Mouse (Mus musculus) liver, embryonic 12.5 days (tissue): ENCODE results near the gene Msi2. TPM values are rescaled to one million over a fixed set of nuclear protein-coding genes. Genes with fewer than 3 reads are reported as not detected.

Experiments used
- ATAC-seq: fragments of 200-750 bp; cut with Nextera tagmentation; 2 replicates; pipeline ENCODE4 v1.8.0; 2017; ENCODE audit warnings: moderate number of reproducible peaks, mild to moderate bottlenecking, moderate library complexity
- H3K27ac ChIP-seq: fragments of 300-500 bp; sonication (generic); 2 replicates; pipeline ENCODE4 v1.5.1; 2016; ENCODE audit warnings: mild to moderate bottlenecking
- H3K27me3 ChIP-seq: fragments of 300-500 bp; sonication (generic); replicated peaks from 2 replicates; pipeline ENCODE4 v1.6.1; 2016; ENCODE audit warnings: mild to moderate bottlenecking, moderate library complexity
- H3K36me3 ChIP-seq: fragments of 300-500 bp; sonication (generic); 2 replicates; pipeline ENCODE4 v1.6.1; 2016; ENCODE audit warnings: mild to moderate bottlenecking, moderate library complexity
- H3K4me1 ChIP-seq: fragments of 300-500 bp; sonication (generic); 2 replicates; pipeline ENCODE4 v1.6.1; 2016
- H3K4me2 ChIP-seq: fragments of 300-500 bp; sonication (generic); 2 replicates; pipeline ENCODE4 v1.6.1; 2016; ENCODE audit warnings: mild to moderate bottlenecking, moderate library complexity
- H3K4me3 ChIP-seq: fragments of 300-500 bp; sonication (generic); 2 replicates; pipeline ENCODE4 v1.5.1; 2016; ENCODE audit warnings: mild to moderate bottlenecking, moderate library complexity
- H3K9ac ChIP-seq: fragments of 300-500 bp; sonication (generic); 2 replicates; pipeline ENCODE4 v1.6.1; 2016; ENCODE audit warnings: mild to moderate bottlenecking, moderate library complexity
- H3K9me3 ChIP-seq: fragments of 300-500 bp; sonication (generic); replicated peaks from 2 replicates; pipeline ENCODE4 v1.6.1; 2016; ENCODE audit warnings: mild to moderate bottlenecking, moderate library complexity
- WGBS: fragments of 180-500 bp; shearing (Covaris S2); methylation state at CpG from one replicate; pipeline ENCODE4 v1.1.7; 2016; ENCODE audit not compliant: insufficient replicate concordance; 5-methylcytosine and 5-hydroxymethylcytosine counted together
- polyA plus RNA-seq: library from polyadenylated mRNA; unstranded; fragments of >200 nt; fragmentation: Nextera tagmentation; extraction: Ambion mirVana; gene quantifications from 2 replicates; pipeline ENCODE4 v1.2.1, GENCODE M21; 2016

Gene Msi2
- polyA plus RNA-seq, 1 experiment from 2014 or later = 5.2 TPM

DNA sequence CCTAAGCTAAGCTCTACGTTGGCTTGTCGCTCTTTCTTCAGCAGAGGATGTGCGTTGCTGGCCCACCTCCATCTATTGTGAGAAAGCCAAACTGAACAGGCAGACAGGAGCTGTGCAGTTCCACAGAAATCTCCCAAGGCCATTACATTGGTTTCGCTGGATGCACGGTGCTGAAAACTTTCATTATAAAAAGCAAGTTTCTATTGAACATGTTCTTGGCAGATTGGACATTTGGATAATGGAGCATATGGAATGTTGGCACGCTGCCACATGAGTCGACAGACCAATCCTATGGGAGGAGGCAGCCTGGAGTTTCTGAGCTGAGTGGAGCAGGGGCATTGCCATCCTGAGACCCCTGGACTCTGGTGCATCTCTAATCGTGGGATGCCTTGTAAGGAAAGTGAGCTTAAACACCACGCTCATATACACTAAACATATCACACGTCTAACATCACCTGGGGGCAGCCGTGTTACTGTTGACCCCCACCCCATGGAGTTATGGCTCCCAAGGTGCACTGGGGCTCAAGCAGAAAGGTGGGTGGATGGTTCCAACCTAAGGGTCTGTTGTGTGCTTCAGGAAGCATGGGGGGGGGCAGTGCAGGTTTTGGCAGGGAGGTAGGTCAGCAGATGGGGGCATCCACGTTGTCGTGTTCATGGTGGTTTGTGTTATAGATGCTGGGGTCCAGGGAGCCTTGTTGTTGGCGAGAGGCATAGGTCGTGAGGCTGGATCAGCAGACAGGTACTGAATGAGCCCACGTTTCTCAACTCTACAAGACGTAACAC, 389.3 kb downstream of the Msi2 start:
- ATAC-seq = no peak
- no peak overlapping the region for H3K9ac ChIP-seq
- no peaks in the 10 kb centered on the region for H3K36me3 ChIP-seq
- WGBS = 77% methylated on average over 17 of the region's 17 CpGs
- H3K27ac ChIP-seq = no peak overlapping the region
- no peak overlapping the region for H3K4me3 ChIP-seq
- H3K4me1 ChIP-seq = no peaks in the 10 kb centered on the region
- H3K9me3 ChIP-seq = no peaks in the 10 kb centered on the region
- H3K27me3 ChIP-seq = peaks cover 20% of the 10 kb centered on the region
- H3K4me2 ChIP-seq = no peak overlapping the region

DNA sequence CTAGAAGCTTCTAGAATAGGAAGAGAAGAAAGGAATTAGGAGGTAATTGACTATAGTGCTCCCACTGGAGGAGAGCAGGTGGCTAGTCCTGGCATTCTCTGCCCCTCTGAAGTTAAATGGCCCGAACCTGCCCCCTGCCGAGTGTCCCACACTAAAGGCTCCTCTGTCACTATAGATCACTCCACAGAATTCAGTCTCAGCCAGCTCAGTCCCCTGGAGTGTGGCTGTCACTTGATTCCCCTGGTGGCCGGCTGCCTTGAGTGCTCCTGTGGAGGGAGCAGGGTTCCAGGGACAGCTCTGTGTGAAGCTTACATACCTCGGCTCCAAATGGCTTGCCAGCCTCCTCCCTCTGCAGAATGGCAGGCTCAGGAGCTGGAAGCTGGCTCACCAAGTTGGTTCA, 391.3 kb downstream of the Msi2 start:
- ATAC-seq = no peak
- Histone ChIP-seq H3K27ac (no peak overlapping the region), H3K4me1 (no peaks in the 10 kb centered on the region), H3K4me2 (no peak overlapping the region), H3K27me3 (peaks cover 20% of the 10 kb centered on the region), H3K9me3 (no peaks in the 10 kb centered on the region), H3K4me3 (no peak overlapping the region), H3K36me3 (no peaks in the 10 kb centered on the region), H3K9ac (no peak overlapping the region)
- WGBS = 29% methylated on average over 4 of the region's 4 CpGs

DNA sequence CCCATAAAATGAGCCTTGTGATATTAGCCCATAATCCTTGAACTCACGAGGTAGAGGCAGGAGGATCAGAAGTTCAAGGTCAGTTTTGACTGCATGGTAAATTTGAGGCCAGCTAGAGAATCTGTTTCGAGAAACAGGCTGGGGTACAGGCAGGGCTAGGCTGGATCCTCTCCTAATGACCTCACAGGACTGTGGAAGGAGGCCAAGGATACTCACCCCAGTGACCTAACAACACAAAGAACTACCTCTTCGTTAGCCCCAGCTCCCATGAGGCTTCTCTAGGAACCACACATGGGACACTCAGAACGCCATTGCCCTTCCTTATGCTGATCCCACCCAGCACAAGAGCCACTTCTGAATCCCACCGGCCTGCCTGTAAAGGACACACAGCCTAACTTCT, 399.5 kb downstream of the Msi2 start:
- no peak for ATAC-seq

DNA sequence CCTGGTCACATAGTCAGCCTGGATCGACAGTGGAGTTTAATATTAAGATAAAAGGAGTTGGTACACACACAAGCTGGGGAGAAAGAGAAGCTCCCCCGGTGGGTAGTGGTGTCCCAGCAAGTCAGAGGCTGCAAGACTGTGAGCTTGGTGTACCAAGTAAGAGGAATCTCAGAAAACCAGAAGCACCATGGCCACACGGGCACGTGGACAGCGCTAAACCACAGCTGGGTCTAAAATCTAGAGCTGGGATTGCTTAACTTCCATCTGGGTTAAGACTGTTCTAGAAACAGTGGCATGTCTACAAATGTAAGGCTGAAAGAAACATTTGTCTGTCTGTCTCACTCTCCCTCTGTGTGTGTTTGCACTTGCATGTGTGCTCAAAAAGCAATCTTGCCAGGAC, 402.9 kb downstream of the Msi2 start:
- H3K36me3 ChIP-seq = no peaks in the 10 kb centered on the region
- H3K27ac ChIP-seq = no peak overlapping the region
- no peak overlapping the region for H3K4me2 ChIP-seq
- 29% methylated on average over 5 of the region's 5 CpGs for WGBS
- no peak overlapping the region for H3K4me3 ChIP-seq
- no peak overlapping the region for H3K9ac ChIP-seq
- peaks cover 15% of the 10 kb centered on the region; the same call in 1 of the 2 replicates for H3K27me3 ChIP-seq
- H3K9me3 ChIP-seq = no peaks in the 10 kb centered on the region
- no peak for ATAC-seq
- peaks cover 24% of the 10 kb centered on the region for H3K4me1 ChIP-seq

More for the DNA sequence above, 399.5 kb downstream of the Msi2 start:
- WGBS = 68% methylated on average over 5 of the region's 5 CpGs
- H3K9ac ChIP-seq = no peak overlapping the region
- H3K27ac ChIP-seq = no peak overlapping the region
- no peaks in the 10 kb centered on the region for H3K9me3 ChIP-seq
- no peak overlapping the region for H3K4me3 ChIP-seq
- H3K36me3 ChIP-seq = no peaks in the 10 kb centered on the region
- H3K4me1 ChIP-seq = peaks cover 16% of the 10 kb centered on the region
- 0 out of 2 replicates have a peak, but pooled peaks cover 9% of the 10 kb centered on the region for H3K27me3 ChIP-seq
- no peak overlapping the region for H3K4me2 ChIP-seq

DNA sequence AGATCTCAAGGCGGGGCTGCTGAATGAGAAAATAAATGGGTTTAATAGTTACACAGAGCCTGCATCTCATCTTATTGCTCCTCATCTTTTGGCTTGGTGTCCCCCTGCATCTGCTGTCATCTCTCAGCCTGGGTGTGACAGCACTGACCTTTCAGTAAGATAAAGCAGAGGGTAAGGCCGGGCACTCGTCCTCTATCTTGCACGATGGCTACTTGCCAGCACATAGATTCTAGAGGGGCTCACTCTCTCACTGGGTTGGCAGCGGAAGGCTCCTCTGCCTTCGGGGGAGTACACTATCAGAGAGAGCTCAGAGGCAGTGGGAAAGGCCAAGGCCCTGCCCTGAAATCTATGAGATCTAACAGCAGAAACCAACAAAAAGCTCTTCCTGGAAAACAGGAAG, 403.8 kb downstream of the Msi2 start:
- Histone ChIP-seq H3K36me3 (no peaks in the 10 kb centered on the region), H3K9ac (no peak overlapping the region), H3K27me3 (peaks cover 16% of the 10 kb centered on the region; the same call in 1 of the 2 replicates), H3K27ac (no peak overlapping the region), H3K4me2 (no peak overlapping the region), H3K4me3 (no peak overlapping the region), H3K4me1 (peaks cover 24% of the 10 kb centered on the region), H3K9me3 (no peaks in the 10 kb centered on the region)
- no peak for ATAC-seq
- WGBS = 25% methylated on average over 6 of the region's 6 CpGs

DNA sequence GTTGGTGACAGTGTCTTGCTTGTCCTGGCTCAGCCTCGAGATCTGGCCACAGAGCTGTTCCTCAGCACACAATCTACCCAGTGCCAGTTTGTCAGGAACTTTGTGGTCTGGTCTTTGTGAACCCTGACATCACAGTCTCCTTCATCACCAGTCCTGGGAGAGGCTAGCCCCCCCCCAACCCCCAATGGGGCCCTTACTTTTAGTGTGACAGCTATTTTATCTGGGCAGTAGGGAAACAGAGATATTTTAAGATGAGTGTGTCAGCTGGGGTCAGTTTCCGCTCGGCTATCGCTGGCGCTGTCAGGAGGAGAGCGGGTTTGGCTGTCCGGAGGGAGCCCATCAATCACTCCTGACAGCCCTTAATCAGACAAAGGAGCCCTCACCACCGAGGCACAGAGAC, 404.8 kb downstream of the Msi2 start:
- no peaks in the 10 kb centered on the region for H3K36me3 ChIP-seq
- H3K9me3 ChIP-seq = no peaks in the 10 kb centered on the region
- H3K4me2 ChIP-seq = no peak overlapping the region
- WGBS = 5% methylated on average over 8 of the region's 8 CpGs
- ATAC-seq = peak; percentile 60; the same call in 1 of the 2 replicates
- H3K27ac ChIP-seq = no peak overlapping the region
- no peak overlapping the region for H3K9ac ChIP-seq
- H3K4me1 ChIP-seq = peaks cover 24% of the 10 kb centered on the region
- H3K27me3 ChIP-seq = peaks cover 14% of the 10 kb centered on the region; the same call in 1 of the 2 replicates
- no peak overlapping the region for H3K4me3 ChIP-seq

DNA sequence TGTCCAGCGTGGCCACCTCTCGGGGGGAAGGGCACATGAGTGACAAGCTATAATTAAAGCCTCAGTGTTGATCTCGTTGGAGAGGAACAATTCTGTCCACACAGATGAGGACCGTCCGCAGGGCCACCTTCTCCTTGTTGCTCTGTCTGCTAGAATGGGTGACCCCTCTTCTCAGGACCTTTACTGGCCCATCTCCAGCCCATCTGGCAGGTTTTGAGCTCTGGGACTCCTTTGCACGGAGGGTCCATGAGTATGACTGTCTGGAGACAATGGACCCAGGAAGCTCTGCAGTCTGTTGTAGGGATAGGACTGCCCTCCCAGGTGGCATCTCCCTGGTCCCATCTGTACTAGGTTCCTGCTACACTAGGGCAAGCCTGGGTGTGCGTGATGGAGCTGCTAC, 406.7 kb downstream of the Msi2 start:
- Histone ChIP-seq H3K4me3 (no peak overlapping the region), H3K4me1 (peaks cover 30% of the 10 kb centered on the region), H3K27ac (no peak overlapping the region), H3K27me3 (peaks cover 8% of the 10 kb centered on the region; the same call in 1 of the 2 replicates), H3K36me3 (no peaks in the 10 kb centered on the region), H3K9me3 (no peaks in the 10 kb centered on the region), H3K4me2 (no peak overlapping the region), H3K9ac (no peak overlapping the region)
- 48% methylated on average over 7 of the region's 7 CpGs for WGBS
- no peak for ATAC-seq

DNA sequence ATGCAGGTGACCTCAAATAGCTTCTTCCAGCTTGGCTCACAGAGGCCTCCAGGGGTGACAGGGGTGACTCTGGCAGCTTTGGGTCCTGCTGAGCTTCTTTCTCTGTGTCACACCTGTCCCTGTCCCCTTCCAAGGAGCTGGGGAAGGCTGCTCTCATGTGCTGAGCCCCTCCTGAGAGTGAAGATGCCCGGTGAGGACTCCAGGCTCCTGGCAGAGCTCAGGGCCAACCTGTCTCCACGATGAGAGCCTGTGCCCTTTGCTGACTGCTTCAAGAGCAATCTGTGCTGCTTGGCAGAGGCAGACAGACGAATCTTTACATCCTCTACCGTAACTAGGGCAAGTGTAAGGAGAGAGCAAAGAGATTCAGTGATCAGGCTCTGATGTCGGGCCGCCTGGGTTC, 407.5 kb downstream of the Msi2 start:
- ATAC-seq = no peak
- Histone ChIP-seq H3K9me3 (no peaks in the 10 kb centered on the region), H3K4me3 (no peak overlapping the region), H3K9ac (no peak overlapping the region), H3K27ac (no peak overlapping the region), H3K4me1 (peaks cover 27% of the 10 kb centered on the region), H3K36me3 (no peaks in the 10 kb centered on the region), H3K4me2 (no peak overlapping the region), H3K27me3 (peaks cover 8% of the 10 kb centered on the region; the same call in 1 of the 2 replicates)
- WGBS = 64% methylated on average over 6 of the region's 6 CpGs

DNA sequence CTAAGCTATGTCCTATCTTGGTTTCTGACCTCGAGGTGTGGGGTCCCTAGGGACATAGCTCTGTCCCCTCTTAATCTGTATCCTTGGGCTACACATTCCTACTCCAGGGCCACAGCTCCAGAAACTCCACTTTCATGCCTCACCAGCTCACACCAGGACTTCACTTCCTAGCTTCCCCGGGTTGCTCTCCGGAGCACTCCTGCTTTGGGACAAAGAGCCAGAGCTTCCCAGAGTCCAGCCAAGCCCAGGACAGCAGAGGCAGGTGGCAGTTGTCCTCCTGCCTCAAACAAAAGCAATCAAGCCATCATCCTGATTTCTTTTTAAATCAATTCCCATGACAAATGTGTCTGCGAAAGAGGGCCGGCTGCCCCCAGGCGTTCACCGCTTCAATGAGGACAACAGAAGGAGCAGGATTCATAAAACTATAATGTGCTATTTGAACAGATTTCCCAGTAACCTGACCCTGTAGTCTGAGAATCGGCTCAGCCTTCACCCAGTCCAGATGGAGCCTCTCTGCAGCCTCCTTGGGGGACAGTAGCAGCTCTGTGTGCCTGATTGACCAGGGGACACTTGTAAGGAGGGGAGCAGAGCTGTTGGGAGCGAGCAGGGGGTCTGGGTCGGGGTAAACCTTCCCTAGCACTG, 409.1 kb downstream of the Msi2 start:
- no peak overlapping the region for H3K27ac ChIP-seq
- H3K4me3 ChIP-seq = no peak overlapping the region
- ATAC-seq = no peak
- H3K4me2 ChIP-seq = no peak overlapping the region
- peaks cover 8% of the 10 kb centered on the region; the same call in 1 of the 2 replicates for H3K27me3 ChIP-seq
- no peak overlapping the region for H3K9ac ChIP-seq
- no peaks in the 10 kb centered on the region for H3K36me3 ChIP-seq
- WGBS = 76% methylated on average over 10 of the region's 10 CpGs
- H3K4me1 ChIP-seq = peaks cover 18% of the 10 kb centered on the region
- no peaks in the 10 kb centered on the region for H3K9me3 ChIP-seq

DNA sequence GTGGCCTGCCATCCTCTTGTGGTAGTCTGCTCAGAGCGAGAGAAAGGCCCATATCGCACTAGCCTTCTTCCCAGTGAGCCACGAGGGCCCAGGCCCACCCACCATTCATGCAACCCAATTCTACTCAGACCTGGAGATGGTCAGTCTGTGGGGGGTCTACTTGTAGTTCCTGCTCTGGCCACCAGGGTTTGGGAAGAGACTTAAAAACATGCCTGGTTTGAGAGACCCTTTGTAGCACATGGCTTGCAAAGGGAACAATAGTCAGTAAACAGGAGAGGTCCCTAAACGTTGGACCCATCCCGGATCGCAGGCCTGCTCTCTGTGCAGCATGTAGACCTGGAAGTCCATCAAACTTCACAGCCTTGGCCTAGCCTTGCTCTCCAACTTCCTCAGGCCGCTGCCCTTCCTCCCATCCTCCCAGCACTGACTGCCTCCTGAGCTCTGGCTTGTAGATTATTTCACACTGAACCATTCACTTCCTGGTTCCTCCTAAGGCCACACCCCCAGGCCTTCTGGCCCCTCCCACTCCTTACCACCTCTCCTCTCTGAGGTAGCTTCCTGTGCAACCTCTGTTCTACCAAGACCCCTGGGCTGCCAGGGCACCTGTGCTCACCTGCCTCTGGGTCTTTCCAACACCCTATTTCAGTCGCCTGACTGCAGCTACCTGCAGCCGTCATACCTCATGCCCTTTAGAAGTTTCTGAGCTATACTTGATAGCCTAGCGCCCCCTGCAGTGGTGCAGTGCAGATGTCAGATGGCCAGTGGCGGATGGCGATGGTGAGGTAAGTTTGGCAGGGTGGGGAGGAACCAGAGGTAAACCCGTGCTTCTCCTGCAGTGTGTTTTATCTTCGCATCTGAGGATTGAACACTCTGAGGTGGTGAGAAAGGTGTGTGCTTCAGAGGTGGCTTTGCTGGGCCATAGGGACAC, 410.4 kb downstream of the Msi2 start:
- Histone ChIP-seq H3K36me3 (no peaks in the 10 kb centered on the region), H3K27ac (no peak overlapping the region), H3K27me3 (peaks cover 8% of the 10 kb centered on the region), H3K4me1 (peaks cover 5% of the 10 kb centered on the region; the same call in 1 of the 2 replicates), H3K9me3 (no peaks in the 10 kb centered on the region), H3K9ac (no peak overlapping the region), H3K4me2 (no peak overlapping the region), H3K4me3 (no peak overlapping the region)
- 64% methylated on average over 14 of the region's 14 CpGs for WGBS
- no peak for ATAC-seq

DNA sequence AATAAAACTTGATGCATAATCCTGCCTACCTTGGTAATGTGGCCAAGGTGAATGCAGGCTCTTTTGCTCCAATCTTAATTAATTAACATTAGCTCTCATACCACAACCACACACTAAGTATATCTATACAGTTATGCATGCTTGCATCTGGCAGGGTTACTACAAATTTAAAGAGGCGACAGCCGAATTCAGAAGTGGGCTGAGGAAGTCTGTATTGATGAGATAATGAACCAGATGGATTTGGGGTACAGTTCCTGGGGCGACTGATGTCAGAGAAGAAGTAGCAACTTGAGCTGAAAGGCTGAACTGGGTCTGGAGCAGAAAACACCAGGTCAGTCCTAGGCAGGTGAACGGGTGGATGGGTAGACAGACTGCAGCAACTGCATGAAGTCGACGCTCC, 412.6 kb downstream of the Msi2 start:
- no peak overlapping the region for H3K27ac ChIP-seq
- no peaks in the 10 kb centered on the region for H3K36me3 ChIP-seq
- H3K4me2 ChIP-seq = no peak overlapping the region
- H3K9me3 ChIP-seq = no peaks in the 10 kb centered on the region
- 40% methylated on average over 6 of the region's 6 CpGs for WGBS
- ATAC-seq = no peak
- H3K4me3 ChIP-seq = no peak overlapping the region
- H3K4me1 ChIP-seq = peaks cover 5% of the 10 kb centered on the region; the same call in 1 of the 2 replicates
- H3K9ac ChIP-seq = no peak overlapping the region
- H3K27me3 ChIP-seq = peaks cover 14% of the 10 kb centered on the region
